Mouse (Mus musculus) liver, embryonic 14.5 days (tissue): ENCODE measurements at regions not wholly inside any gene's neighbourhood (a gene's known extent, or its start where the extent isn't known, plus 50 kb on each side); places are given as distances from the start of the nearest gene placed in this dataset.

Source experiments
- ATAC-seq: fragments of 200-750 bp; cut with Nextera tagmentation; 2 replicates; pipeline ENCODE4 v1.8.0; 2017; ENCODE audit warnings: moderate number of reproducible peaks, mild to moderate bottlenecking, moderate library complexity; ENCODE audit not compliant: insufficient read depth
- DNase-seq, 3 experiments: peaks; one replicate each; pipeline ENCODE4 v3.0.0-alpha.2; 2012 to 2013; ENCODE audit warnings: low read depth in 3 of 3, low spot score in 3 of 3
- H3K27ac ChIP-seq: fragments of 300-500 bp; sonication (generic); 2 replicates; pipeline ENCODE4 v1.5.1; 2014; ENCODE audit warnings: moderate library complexity, mild to moderate bottlenecking, control low read depth, inconsistent platforms
- H3K27me3 ChIP-seq: fragments of 300-500 bp; sonication (generic); 2 replicates; pipeline ENCODE4 v1.6.1; 2014; ENCODE audit warnings: mild to moderate bottlenecking, low read length, moderate library complexity; ENCODE audit not compliant: control insufficient read depth, insufficient read depth
- H3K36me3 ChIP-seq: fragments of 300-500 bp; sonication (generic); replicated peaks from 2 replicates; pipeline ENCODE4 v1.6.1; 2014; ENCODE audit warnings: low read depth; ENCODE audit not compliant: control insufficient read depth, insufficient read depth
- H3K4me1 ChIP-seq, 2 experiments: fragments of 200-500 bp in 1 of 2; fragments of 300-500 bp in 1 of 2; sonication (generic) in 1 of 2; replicated peaks; 2 replicates each; pipeline ENCODE4 v1.6.1; 2012 to 2014; ENCODE audit warnings: antibody characterized with exemption in 1 of 2, inconsistent platforms in 1 of 2, low read length in 1 of 2; ENCODE audit not compliant: control insufficient read depth in 2 of 2, insufficient read depth in 2 of 2
- H3K4me2 ChIP-seq: fragments of 300-500 bp; sonication (generic); 2 replicates; pipeline ENCODE4 v1.6.1; 2014; ENCODE audit warnings: low read depth, mild to moderate bottlenecking, control low read depth, moderate library complexity
- H3K4me3 ChIP-seq, 2 experiments: fragments of 200-500 bp in 1 of 2; fragments of 300-500 bp in 1 of 2; sonication (generic) in 1 of 2; 2 replicates each; pipeline ENCODE4 v1.5.1; 2012 to 2014; ENCODE audit warnings: low read depth in 2 of 2, low read length in 2 of 2, mild to moderate bottlenecking in 2 of 2, control low read depth in 1 of 2, inconsistent platforms in 1 of 2, moderate library complexity in 1 of 2; ENCODE audit not compliant: insufficient read depth in 1 of 2
- H3K9ac ChIP-seq: fragments of 300-500 bp; sonication (generic); replicated peaks from 2 replicates; pipeline ENCODE4 v1.6.1; 2014; ENCODE audit warnings: mild to moderate bottlenecking, control low read depth, moderate library complexity
- H3K9me3 ChIP-seq: fragments of 300-500 bp; sonication (generic); 2 replicates; pipeline ENCODE4 v1.6.1; 2016; ENCODE audit warnings: low read length, mixed read lengths; ENCODE audit not compliant: control insufficient read depth
- CTCF ChIP-seq: IDR thresholded peaks from 2 replicates; pipeline ENCODE4 v1.5.1; 2016; ENCODE audit warnings: antibody characterized with exemption, low read depth, control low read depth
- EP300 ChIP-seq: IDR thresholded peaks from 2 replicates; pipeline ENCODE4 v1.6.1; 2016; ENCODE audit warnings: antibody characterized with exemption, low read depth
- WGBS: fragments of 180-500 bp; shearing (Covaris S2); extraction: QIAGEN DNeasy Blood & Tissue Kit; methylation state at CpG from one replicate; pipeline ENCODE4 v1.1.7; 2014; ENCODE audit not compliant: insufficient replicate concordance; 5-methylcytosine and 5-hydroxymethylcytosine counted together

GRCm38 (mm10) chr15:24838390-24838789, 575.2 kb downstream of the Basp1 start:
- TF ChIP-seq CTCF, result no peak
- no peak for TF ChIP-seq EP300
- no peak overlapping the region for H3K4me3 ChIP-seq
- ATAC-seq, result no peak
- no peak overlapping the region for H3K4me2 ChIP-seq
- no peak for DNase-seq
- H3K9ac ChIP-seq, result no peak overlapping the region
- no peaks in the 10 kb centered on the region for H3K27me3 ChIP-seq
- H3K4me1 ChIP-seq, result no peaks in the 10 kb centered on the region
- no peaks in the 10 kb centered on the region for H3K9me3 ChIP-seq
- no peaks in the 10 kb centered on the region for H3K36me3 ChIP-seq
- H3K27ac ChIP-seq, result no peak overlapping the region
- 61% methylated on average over 7 of the region's 7 CpGs for WGBS

- H3K4me1 ChIP-seq, result no peaks in the 10 kb centered on the region
- H3K9ac ChIP-seq, result no peak overlapping the region
- DNase-seq, result no peak
- TF ChIP-seq CTCF (no peak), EP300 (no peak)
- H3K4me3 ChIP-seq, result no peak overlapping the region
- no peaks in the 10 kb centered on the region for H3K9me3 ChIP-seq
- no peaks in the 10 kb centered on the region for H3K27me3 ChIP-seq
- no peaks in the 10 kb centered on the region for H3K36me3 ChIP-seq
- WGBS, result 85% methylated on average over 1 of the region's 1 CpGs
- no peak overlapping the region for H3K4me2 ChIP-seq
- ATAC-seq, result no peak
- H3K27ac ChIP-seq, result no peak overlapping the region
Measured at GRCm38 (mm10) chr15:24827881-24828280, 585.7 kb downstream of the Basp1 start.

- H3K4me1 ChIP-seq, result no peaks in the 10 kb centered on the region
- no peak overlapping the region for H3K4me3 ChIP-seq
- no peak overlapping the region for H3K27ac ChIP-seq
- no peaks in the 10 kb centered on the region for H3K9me3 ChIP-seq
- H3K9ac ChIP-seq, result no peak overlapping the region
- no peak for DNase-seq
- TF ChIP-seq CTCF, result no peak
- no peak for TF ChIP-seq EP300
- H3K27me3 ChIP-seq, result no peaks in the 10 kb centered on the region
- no peak overlapping the region for H3K4me2 ChIP-seq
- no peak for ATAC-seq
- H3K36me3 ChIP-seq, result no peaks in the 10 kb centered on the region
Measured at GRCm38 (mm10) chr15:24827259-24827658, 586.3 kb downstream of the Basp1 start.

DNA sequence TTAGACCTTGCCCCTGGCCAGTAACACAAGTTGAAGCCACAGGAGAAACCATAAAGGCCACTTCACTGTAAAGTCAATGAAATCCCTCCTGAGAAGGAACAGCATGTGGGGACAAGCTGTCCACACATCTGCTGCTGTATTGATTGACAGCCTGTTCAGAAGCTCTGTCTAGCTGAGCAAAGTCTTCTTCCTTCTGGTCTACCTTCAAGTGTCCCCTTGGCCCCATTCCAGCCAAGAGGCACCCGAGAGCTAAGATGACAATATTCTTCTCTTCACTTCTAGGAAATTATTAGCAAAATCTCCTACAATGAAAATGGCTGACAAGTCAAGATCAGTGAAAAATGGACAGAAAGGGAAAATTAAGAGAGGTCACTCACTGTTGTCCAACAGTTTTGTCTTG, 616.7 kb downstream of the Basp1 start:
- no peak overlapping the region for H3K9ac ChIP-seq
- WGBS, result 40% methylated on average over 1 of the region's 1 CpGs
- H3K4me2 ChIP-seq, result no peak overlapping the region
- H3K27me3 ChIP-seq, result no peaks in the 10 kb centered on the region
- DNase-seq (no peak), ATAC-seq (no peak)
- H3K4me1 ChIP-seq, result no peaks in the 10 kb centered on the region
- no peak for TF ChIP-seq EP300
- no peak for TF ChIP-seq CTCF
- H3K36me3 ChIP-seq, result no peaks in the 10 kb centered on the region
- H3K9me3 ChIP-seq, result no peaks in the 10 kb centered on the region
- H3K27ac ChIP-seq, result no peak overlapping the region
- no peak overlapping the region for H3K4me3 ChIP-seq

GRCm38 (mm10) chr15:24793381-24793780, 620.2 kb downstream of the Basp1 start:
- 69% methylated on average over 4 of the region's 4 CpGs for WGBS
- H3K4me3 ChIP-seq, result no peak overlapping the region
- no peaks in the 10 kb centered on the region for H3K27me3 ChIP-seq
- DNase-seq (no peak), ATAC-seq (no peak)
- TF ChIP-seq CTCF (no peak), EP300 (no peak)
- no peaks in the 10 kb centered on the region for H3K9me3 ChIP-seq
- H3K4me1 ChIP-seq, result no peaks in the 10 kb centered on the region
- no peak overlapping the region for H3K27ac ChIP-seq
- H3K36me3 ChIP-seq, result no peaks in the 10 kb centered on the region
- no peak overlapping the region for H3K9ac ChIP-seq
- H3K4me2 ChIP-seq, result no peak overlapping the region

DNA sequence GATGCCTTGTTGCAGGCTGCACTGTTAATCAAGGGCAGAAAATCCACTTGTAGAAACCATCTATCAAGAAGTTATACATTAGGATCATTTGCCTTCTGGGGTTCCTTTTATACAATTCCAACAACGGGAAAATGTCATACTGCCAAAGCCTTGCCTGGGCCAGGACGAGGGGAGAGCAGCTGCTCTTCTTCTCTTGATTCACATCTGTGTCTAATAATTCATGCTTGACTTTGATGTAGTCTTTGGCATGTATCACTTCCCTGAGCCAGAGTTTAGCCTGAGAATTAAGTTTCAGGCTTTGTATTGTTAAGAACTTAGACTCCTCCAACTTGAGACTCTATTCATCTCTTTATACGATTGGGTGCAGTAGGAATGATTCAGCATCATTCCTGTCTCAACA, 627.2 kb downstream of the Basp1 start:
- H3K4me2 ChIP-seq, result no peak overlapping the region
- no peak overlapping the region for H3K4me3 ChIP-seq
- H3K4me1 ChIP-seq, result no peaks in the 10 kb centered on the region
- no peaks in the 10 kb centered on the region for H3K36me3 ChIP-seq
- H3K27me3 ChIP-seq, result no peaks in the 10 kb centered on the region
- TF ChIP-seq CTCF, result no peak
- ATAC-seq (no peak), DNase-seq (no peak)
- H3K9ac ChIP-seq, result no peak overlapping the region
- WGBS, result 53% methylated on average over 3 of the region's 3 CpGs
- no peaks in the 10 kb centered on the region for H3K9me3 ChIP-seq
- no peak overlapping the region for H3K27ac ChIP-seq
